Mouse (Mus musculus) MEL (cell line): ENCODE data around the gene Dync2h1.

Experiments
- CHD1 ChIP-seq: IDR thresholded peaks from 2 replicates; pipeline ENCODE4 v1.6.1; 2012; ENCODE audit warnings: low read depth, mild to moderate bottlenecking, inconsistent platforms, low read length, improper control_type of control experiment
- EP300 ChIP-seq, 2 experiments: IDR thresholded peaks; 2 replicates each; pipeline ENCODE4 v1.6.1; 2011; ENCODE audit warnings: improper control_type of control experiment in 2 of 2, low read length in 2 of 2, low read depth in 1 of 2, mild to moderate bottlenecking in 1 of 2
- NELFE ChIP-seq: IDR thresholded peaks from 2 replicates; pipeline ENCODE4 v1.6.1; 2011; ENCODE audit warnings: low read depth, low read length, improper control_type of control experiment
- POLR2A ChIP-seq, 2 experiments: IDR thresholded peaks; 2 replicates each; pipeline ENCODE4 v1.6.1; 2011 to 2012; ENCODE audit warnings: low read length in 2 of 2, mild to moderate bottlenecking in 2 of 2, control low read depth in 1 of 2, improper control_type of control experiment in 1 of 2, low read depth in 1 of 2, moderate library complexity in 1 of 2; ENCODE audit not compliant: control insufficient read depth in 1 of 2, insufficient read depth in 1 of 2, poor library complexity in 1 of 2
- RCOR1 ChIP-seq: IDR thresholded peaks from 2 replicates; pipeline ENCODE4 v1.6.1; 2012; ENCODE audit warnings: low read depth, mild to moderate bottlenecking, inconsistent platforms, low read length, improper control_type of control experiment

DNA sequence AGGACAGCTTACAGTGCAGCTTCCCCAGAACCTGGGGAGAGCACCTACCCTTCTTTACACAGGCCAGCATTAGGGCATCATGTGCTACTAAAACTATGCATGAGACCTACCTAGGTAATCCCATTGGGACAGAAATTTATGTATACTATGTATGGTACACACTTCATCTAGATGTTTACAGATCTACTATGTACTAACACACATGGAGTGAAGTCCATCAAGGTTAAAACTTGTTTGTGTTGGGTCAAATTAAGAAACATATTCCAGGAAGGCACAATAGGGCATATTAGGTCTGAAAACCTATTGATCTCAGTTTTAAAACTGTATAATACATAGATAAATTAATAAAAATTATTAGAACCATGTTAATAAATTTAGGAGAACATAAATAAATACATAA is 168.6 kb downstream of the Dync2h1 start:
- TF ChIP-seq EP300 (IDR thresholded peaks at IDR 0.05; ENCODE audit: low read depth in 1 of 2, low read length in 2 of 2) (no peak), POLR2A (IDR thresholded peaks at IDR 0.05; ENCODE audit: control insufficient read depth in 1 of 2, insufficient read depth in 1 of 2, low read depth in 1 of 2, low read length in 2 of 2, poor library complexity in 1 of 2) (no peak), RCOR1 (no peak), NELFE (no peak), CHD1 (no peak)
